ENCODE assay signal across 9 mouse cellular contexts in genomic region chr5:35280783-35281165, GRCm38 (mm10). TPM values are rescaled to one million over a fixed set of nuclear protein-coding genes. Genes with fewer than 3 reads are reported as not detected.
DNase-seq lines count a peak whose midpoint lies in the region; ATAC-seq lines count a peak whose summit lies in the region.
"Had no signal": no experiment of that assay in that cellular context is flagged by ENCODE, and none has a peak within 500 bp of the region (broad histone marks: within the 10 kb centered on the region; RNA-seq: fewer than 3 reads in every experiment).

No protein-coding gene starts in this region.

- peak overlapping the region; percentile 31 for H3K4me3 ChIP-seq in lung, embryonic 15.5 days
- H3K4me3 ChIP-seq in hindbrain, embryonic 15.5 days, result peak overlapping the region; percentile 59
- H3K4me3 ChIP-seq in neural tube, embryonic 12.5 days, result peak overlapping the region; percentile 46
- H3K4me3 ChIP-seq: myocyte had no signal

- H3K27me3 ChIP-seq in lung, embryonic 15.5 days, result peaks cover 79% of the 10 kb centered on the region
- H3K27me3 ChIP-seq in hindbrain, embryonic 15.5 days, result peaks cover 77% of the 10 kb centered on the region
- peaks cover 70% of the 10 kb centered on the region for H3K27me3 ChIP-seq in neural tube, embryonic 12.5 days (replicated peaks)

- H3K9me3 ChIP-seq in lung, embryonic 15.5 days, result no peaks in the 10 kb centered on the region
- no peaks in the 10 kb centered on the region for H3K9me3 ChIP-seq in hindbrain, embryonic 15.5 days
- no peaks in the 10 kb centered on the region for H3K9me3 ChIP-seq in neural tube, embryonic 12.5 days

- H3K4me1 ChIP-seq in lung, embryonic 15.5 days, result peaks cover 22% of the 10 kb centered on the region; the same call in 1 of the 2 replicates
- H3K4me1 ChIP-seq in hindbrain, embryonic 15.5 days (replicated peaks), result peaks cover 29% of the 10 kb centered on the region
- H3K4me1 ChIP-seq in neural tube, embryonic 12.5 days, result peaks cover 16% of the 10 kb centered on the region

- peak; percentile 51 for DNase-seq in cerebellum, postnatal 14 days
- no peak for DNase-seq in lung, postnatal 10 days
- DNase-seq in gastrocnemius, adult 18-20 months (ENCODE audit: low spot score), result no peak
- no peak for DNase-seq in frontal cortex, postnatal 25 days (ENCODE audit: low spot score in 2 of 2)

- no peak for ATAC-seq in cerebellum, adult (ENCODE audit: insufficient number of reproducible peaks, low FRiP score, low TSS enrichment)
- no peak for ATAC-seq in lung, embryonic 15.5 days (ENCODE audit: borderline replicate concordance, extremely low read depth, low FRiP score, low TSS enrichment)
- ATAC-seq in hindbrain, embryonic 15.5 days (ENCODE audit: low FRiP score, low read depth), result no peak
- no peak for ATAC-seq in neural tube, embryonic 12.5 days (ENCODE audit: low FRiP score, low read depth)

- no peak overlapping the region for H3K27ac ChIP-seq in lung, embryonic 15.5 days
- no peak overlapping the region for H3K27ac ChIP-seq in hindbrain, embryonic 15.5 days (replicated peaks)
- H3K27ac ChIP-seq in neural tube, embryonic 12.5 days, result no peak overlapping the region

- H3K9ac ChIP-seq in lung, embryonic 15.5 days, result no peak overlapping the region
- no peak overlapping the region for H3K9ac ChIP-seq in hindbrain, embryonic 15.5 days
- no peak overlapping the region for H3K9ac ChIP-seq in neural tube, embryonic 12.5 days

- no peaks in the 10 kb centered on the region for H3K36me3 ChIP-seq in lung, embryonic 15.5 days
- H3K36me3 ChIP-seq in hindbrain, embryonic 15.5 days, result no peaks in the 10 kb centered on the region
- no peaks in the 10 kb centered on the region for H3K36me3 ChIP-seq in neural tube, embryonic 12.5 days

- WGBS in lung, embryonic 15.5 days, result 3% methylated on average over 40 of the region's 40 CpGs
- 5% methylated on average over 39 of the region's 40 CpGs for WGBS in hindbrain, embryonic 15.5 days
- WGBS in neural tube, embryonic 12.5 days, result 8% methylated on average over 37 of the region's 40 CpGs

- H3K4me2 ChIP-seq in lung, embryonic 15.5 days, result peak overlapping the region; percentile 90
- peak overlapping the region; percentile 92 for H3K4me2 ChIP-seq in hindbrain, embryonic 15.5 days
- peak overlapping the region; percentile 79 for H3K4me2 ChIP-seq in neural tube, embryonic 12.5 days (replicated peaks)

RNA-seq across cellular contexts. Expression of gene Adra2c, which starts 2.7 kb away (rescaled TPM):
- not detected in 2 replicates for polyA plus RNA-seq in lung, embryonic 15.5 days (2015; fragmentation: Nextera tagmentation; extraction: Ambion mirVana)
- polyA plus RNA-seq in hindbrain, embryonic 15.5 days (2015; fragmentation: Nextera tagmentation; extraction: Ambion mirVana), result 1.0 and 1.1 TPM in 2 replicates
- polyA plus RNA-seq in neural tube, embryonic 12.5 days (2016; fragmentation: Nextera tagmentation; extraction: Ambion mirVana), result 0.64 and 0.79 TPM in 2 replicates
- under 1 TPM; 0.18 to 0.31 TPM for total RNA-seq in gastrocnemius, adult 18-20 months (2021)
- polyA plus RNA-seq: myocyte had no signal

Comparison
In these comparisons a context has a peak if more than half of its experiments do, and no peak if none do; other contexts are left out.
1. DNase-seq: peak in cerebellum, postnatal 14 days (2 of 2); none in lung, postnatal 10 days (single experiment), gastrocnemius, adult 18-20 months (single experiment) and frontal cortex, postnatal 25 days (0 of 2).
2. Peak in every context shown above with its lines, with median percentiles within 50 percentile points of each other: H3K4me2 ChIP-seq and H3K4me3 ChIP-seq.